Mouse (Mus musculus) lung, postnatal 0 days (tissue): ENCODE results near the gene Tceal3. TPM values are rescaled to one million over a fixed set of nuclear protein-coding genes. Genes with fewer than 3 reads are reported as not detected.
"Not testable (repeated sequence)": the region's sequence is repeated elsewhere in the genome, so short reads cannot be mapped to it uniquely, and the experiment has no call there.

Experiments
- ATAC-seq: fragments of 200-750 bp; cut with Nextera tagmentation; 2 replicates; pipeline ENCODE4 v1.8.0; 2017; ENCODE audit warnings: moderate library complexity
- DNase-seq: peaks from one replicate; pipeline ENCODE4 v3.0.0-alpha.2; 2016; ENCODE audit warnings: low spot score
- H3K27ac ChIP-seq: fragments of 300-500 bp; sonication (generic); 2 replicates; pipeline ENCODE4 v1.5.1; 2014; ENCODE audit warnings: antibody characterized with exemption, mild to moderate bottlenecking, low read length, mixed read lengths
- H3K27me3 ChIP-seq: fragments of 300-500 bp; sonication (generic); replicated peaks from 2 replicates; pipeline ENCODE4 v1.6.1; 2014; ENCODE audit warnings: low read length, mixed read lengths; ENCODE audit not compliant: insufficient read depth
- H3K36me3 ChIP-seq: fragments of 300-500 bp; sonication (generic); 2 replicates; pipeline ENCODE4 v1.6.1; 2014; ENCODE audit warnings: low read length, mixed read lengths; ENCODE audit not compliant: insufficient read depth
- H3K4me1 ChIP-seq: fragments of 300-500 bp; sonication (generic); 2 replicates; pipeline ENCODE4 v1.6.1; 2014; ENCODE audit warnings: antibody characterized with exemption, low read depth, low read length, mixed read lengths; ENCODE audit not compliant: insufficient read depth
- H3K4me2 ChIP-seq: fragments of 300-500 bp; sonication (generic); replicated peaks from 2 replicates; pipeline ENCODE4 v1.6.1; 2014; ENCODE audit warnings: low read depth, mild to moderate bottlenecking, low read length, moderate library complexity, mixed read lengths
- H3K4me3 ChIP-seq: fragments of 300-500 bp; sonication (generic); 2 replicates; pipeline ENCODE4 v1.5.1; 2014; ENCODE audit warnings: low read depth, low read length
- H3K9ac ChIP-seq: fragments of 300-500 bp; sonication (generic); replicated peaks from 2 replicates; pipeline ENCODE4 v1.6.1; 2014; ENCODE audit warnings: low read depth, mild to moderate bottlenecking
- H3K9me3 ChIP-seq: fragments of 300-500 bp; sonication (generic); 2 replicates; pipeline ENCODE4 v1.6.1; 2016; ENCODE audit warnings: low read length, mixed read lengths
- CTCF ChIP-seq: IDR thresholded peaks from 2 replicates; pipeline ENCODE4 v1.5.1; 2016; ENCODE audit warnings: antibody characterized with exemption, mild to moderate bottlenecking
- EP300 ChIP-seq: IDR thresholded peaks from 2 replicates; pipeline ENCODE4 v1.6.1; 2016; ENCODE audit warnings: antibody characterized with exemption, mild to moderate bottlenecking, control low read depth
- WGBS: fragments of 180-500 bp; shearing (Covaris S2); extraction: QIAGEN DNeasy Blood & Tissue Kit; methylation state at CpG from one replicate; pipeline ENCODE4 v1.1.7; 2014; 5-methylcytosine and 5-hydroxymethylcytosine counted together
- polyA plus RNA-seq: library from polyadenylated mRNA; unstranded; fragments of >200 nt; fragmentation: Nextera tagmentation; extraction: Ambion mirVana; gene quantifications from 2 replicates; pipeline ENCODE4 v1.2.1, GENCODE M21; 2015

Gene Tceal3
- polyA plus RNA-seq, 1 experiment from 2014 or later, result 3.1 TPM

DNA sequence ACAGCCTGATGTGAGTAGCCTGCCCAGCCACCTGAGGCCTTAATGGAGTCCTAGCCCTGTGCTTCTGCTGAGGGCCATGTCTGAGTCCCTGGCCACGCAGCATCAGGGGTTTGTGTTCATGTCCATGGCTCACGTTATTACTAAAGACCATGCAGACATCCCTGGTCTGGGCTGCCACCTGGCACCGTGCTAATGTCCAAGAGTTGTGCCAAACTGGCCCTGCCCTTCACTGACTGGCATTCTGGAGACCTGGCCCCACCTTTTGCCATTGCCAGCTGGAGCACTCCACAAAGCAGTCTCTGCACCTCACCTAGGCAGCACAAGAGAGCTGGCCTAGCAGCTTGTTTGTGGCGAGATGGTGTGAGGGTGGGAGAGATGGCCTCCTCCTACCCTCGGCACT, 102.6 kb downstream of the Tceal3 start:
- no peak overlapping the region for H3K4me2 ChIP-seq
- no peak overlapping the region for H3K4me3 ChIP-seq
- ATAC-seq, result no peak
- H3K27ac ChIP-seq, result no peak overlapping the region
- no peak for TF ChIP-seq CTCF
- TF ChIP-seq EP300, result no peak
- no peak overlapping the region for H3K9ac ChIP-seq
- no peaks in the 10 kb centered on the region for H3K36me3 ChIP-seq
- DNase-seq, result no peak
- 79% methylated on average over 5 of the region's 5 CpGs for WGBS
- H3K4me1 ChIP-seq, result no peaks in the 10 kb centered on the region
- H3K9me3 ChIP-seq, result no peaks in the 10 kb centered on the region
- no peaks in the 10 kb centered on the region for H3K27me3 ChIP-seq

DNA sequence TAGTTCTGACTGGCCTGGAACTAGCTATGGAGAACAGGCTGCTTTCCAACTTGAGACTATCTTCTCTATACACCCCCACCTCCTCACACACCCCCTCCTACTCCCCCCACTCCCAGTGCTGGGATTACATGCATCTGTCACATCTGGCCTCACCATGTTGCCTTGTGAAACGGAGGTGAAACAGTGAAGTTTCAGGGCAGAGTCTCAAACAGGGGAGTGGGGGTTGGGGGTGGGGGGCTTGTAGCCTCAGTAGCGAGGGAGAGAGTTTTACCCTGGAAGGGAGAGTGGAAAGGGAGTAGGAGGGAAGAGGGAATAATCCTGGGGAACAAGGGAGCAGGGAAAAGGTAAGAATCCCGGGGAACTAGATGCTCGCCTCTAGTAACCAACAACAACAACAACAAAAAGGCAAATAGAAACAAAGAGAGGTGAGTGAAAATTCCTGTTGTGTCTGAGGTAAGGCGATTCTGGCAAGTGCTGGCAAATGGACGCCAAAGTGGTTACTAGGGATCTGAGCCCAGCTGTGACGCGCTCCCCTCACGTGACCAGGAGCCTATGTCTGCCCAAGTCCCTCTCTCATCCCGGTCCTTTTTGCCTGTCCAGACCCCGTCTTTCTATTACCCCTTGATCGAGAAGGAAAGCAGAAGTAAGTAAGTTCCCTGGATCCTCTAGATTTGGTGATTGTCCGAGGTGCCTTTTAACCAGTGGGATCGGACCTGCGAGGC, 117.0 kb downstream of the Tceal3 start, which contains the start of gene Tceal1:
Tceal1 (plus strand) TSS at position 537 of the 722 bp plus-strand sequence.
- H3K27ac ChIP-seq, result peak within 1 kb of the TSS; percentile 68
- WGBS, result 14% methylated on average over 15 of the region's 15 CpGs
- no peaks in the 10 kb centered on the region for H3K9me3 ChIP-seq
- DNase-seq (peak; percentile 73), ATAC-seq (peak; percentile 95)
- H3K36me3 ChIP-seq, result no peaks in the 10 kb centered on the region
- peak within 1 kb of the TSS; percentile 57 for H3K4me2 ChIP-seq
- TF ChIP-seq CTCF, result no peak
- no peak for TF ChIP-seq EP300
- H3K27me3 ChIP-seq, result no peaks in the 10 kb centered on the region
- peak within 1 kb of the TSS; percentile 48 for H3K9ac ChIP-seq
- no peaks in the 10 kb centered on the region for H3K4me1 ChIP-seq
- peak within 1 kb of the TSS; percentile 50 for H3K4me3 ChIP-seq

DNA sequence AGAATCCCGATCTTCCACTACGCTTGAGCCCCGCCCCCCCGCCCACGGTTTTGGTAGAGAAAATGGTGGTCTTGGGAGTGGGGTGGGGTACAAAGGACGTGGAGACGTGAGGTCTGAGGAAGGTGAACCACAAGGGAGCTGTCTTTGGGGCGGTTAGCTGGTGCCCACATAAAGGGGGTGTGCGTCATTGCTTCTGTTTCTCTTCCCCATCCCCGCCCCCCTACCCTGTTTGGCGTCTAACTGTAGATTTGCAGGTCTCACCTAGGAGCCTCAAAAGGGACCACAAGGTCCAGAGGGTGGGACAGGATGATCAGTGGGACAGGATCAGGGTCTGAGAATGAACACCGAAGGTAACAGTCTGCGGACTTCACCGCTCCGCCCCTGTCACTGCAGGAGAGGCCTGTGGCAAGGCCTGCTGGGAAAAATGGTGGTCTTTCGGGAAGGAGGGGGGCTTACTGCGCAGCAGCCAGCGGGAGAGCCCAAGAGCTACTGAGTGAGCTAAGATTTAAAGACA, 117.6 kb downstream of the Tceal3 start:
- Histone ChIP-seq H3K27me3 (no peaks in the 10 kb centered on the region), H3K4me1 (no peaks in the 10 kb centered on the region), H3K4me2 (peak overlapping the region; percentile 57), H3K36me3 (no peaks in the 10 kb centered on the region), H3K9ac (peak overlapping the region; percentile 48), H3K4me3 (peak overlapping the region; percentile 50), H3K27ac (peak overlapping the region; percentile 68), H3K9me3 (no peaks in the 10 kb centered on the region)
- WGBS, result 14% methylated on average over 18 of the region's 18 CpGs
- peak; percentile 58 for DNase-seq
- TF ChIP-seq CTCF (no peak), EP300 (no peak; the same call in 1 of the 2 replicates)
- ATAC-seq, result peak; percentile 88

DNA sequence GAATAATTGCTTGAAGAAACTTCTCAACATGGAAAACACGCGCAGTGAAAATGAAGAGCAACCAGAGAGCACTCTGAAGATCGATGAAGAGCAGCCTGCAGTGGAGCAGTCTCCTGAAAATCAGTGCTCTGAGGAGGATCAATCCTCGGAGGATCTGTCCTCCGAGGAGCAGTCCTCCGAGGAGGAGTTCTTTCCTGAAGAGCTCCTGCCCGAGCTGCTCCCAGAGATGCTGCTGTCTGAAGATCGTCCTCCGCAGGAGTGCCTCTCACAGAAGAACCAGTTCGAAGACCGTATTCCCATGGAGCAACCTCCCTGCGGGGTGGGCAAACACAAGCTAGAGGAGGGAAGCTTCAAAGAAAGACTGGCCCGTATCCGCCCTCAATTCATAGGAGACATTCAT, 118.1 kb downstream of the Tceal3 start:
- DNase-seq, result no peak
- Histone ChIP-seq H3K36me3 (no peaks in the 10 kb centered on the region), H3K27me3 (no peaks in the 10 kb centered on the region), H3K4me3 (peak overlapping the region; percentile 50), H3K27ac (peak overlapping the region; percentile 68), H3K4me2 (peak overlapping the region; percentile 57), H3K9ac (peak overlapping the region; percentile 48), H3K4me1 (no peaks in the 10 kb centered on the region), H3K9me3 (no peaks in the 10 kb centered on the region)
- ATAC-seq, result no peak
- no peak for TF ChIP-seq EP300
- TF ChIP-seq CTCF, result no peak
- 23% methylated on average over 14 of the region's 14 CpGs for WGBS

DNA sequence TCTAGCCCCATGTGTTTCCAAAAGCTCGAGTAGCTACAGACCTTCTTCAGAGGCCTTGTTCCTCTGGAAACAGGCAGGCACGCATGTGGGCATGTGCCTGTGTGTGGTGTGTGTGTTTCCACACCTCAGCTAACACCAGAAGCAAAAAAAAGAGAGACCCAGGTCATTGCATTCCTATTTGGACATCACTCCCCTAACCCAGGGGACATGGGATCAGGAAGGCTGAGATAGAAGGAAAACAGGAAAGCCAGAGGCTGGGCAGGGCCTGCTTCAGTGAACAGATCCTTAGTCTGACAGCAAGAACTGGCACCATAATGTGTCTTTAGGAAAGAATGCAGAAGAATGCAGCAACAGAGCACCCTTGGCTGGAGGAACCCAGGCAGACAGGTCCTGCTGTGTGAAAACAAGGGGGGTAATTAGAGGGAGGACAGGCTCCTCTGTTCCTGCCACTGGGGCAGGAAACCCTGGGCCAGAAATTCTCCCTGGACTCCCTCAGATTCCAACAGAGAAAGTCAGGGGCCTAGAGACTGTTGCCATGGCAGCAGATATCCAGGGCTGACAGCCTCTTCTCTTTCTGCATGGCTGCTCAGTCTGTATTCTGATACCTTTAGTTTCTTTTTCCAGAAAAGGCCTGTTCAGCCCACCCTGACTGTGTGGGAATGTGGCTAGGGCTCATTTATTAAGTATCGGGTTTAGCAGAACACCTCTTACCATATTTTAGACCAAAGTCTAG, 124.3 kb downstream of the Tceal3 start:
- 55% methylated on average over 2 of the region's 3 CpGs for WGBS
- not testable (repeated sequence) for H3K27ac ChIP-seq, ATAC-seq, H3K27me3 ChIP-seq, H3K9ac ChIP-seq, H3K9me3 ChIP-seq, H3K4me2 ChIP-seq, H3K36me3 ChIP-seq, H3K4me3 ChIP-seq, H3K4me1 ChIP-seq, DNase-seq

Other genes with a start within 250 kb of the Tceal3 start
- not detected in 2 replicates for gene Kir3dl1, start 72.8 kb upstream of the Tceal3 start, polyA plus RNA-seq
- not detected in 2 replicates for gene Kir3dl2, start 46.8 kb upstream of the Tceal3 start, polyA plus RNA-seq
- gene Tceal1, start 117.1 kb downstream of the Tceal3 start, polyA plus RNA-seq, result 12.2 and 12.3 TPM in 2 replicates
- gene Morf4l2, start 152.8 kb downstream of the Tceal3 start, polyA plus RNA-seq, result 293 and 313 TPM in 2 replicates
- not detected in 2 replicates for gene Glra4, start 189.3 kb downstream of the Tceal3 start, polyA plus RNA-seq
- 0.84 and 1.6 TPM in 2 replicates for gene Plp1, start 231.8 kb downstream of the Tceal3 start, polyA plus RNA-seq